Mouse (Mus musculus) heart, postnatal 10 days (tissue): ENCODE data around the gene Lgsn. TPM values are rescaled to one million over a fixed set of nuclear protein-coding genes. Genes with fewer than 3 reads are reported as not detected.

Experiments
- DNase-seq, 2 experiments: peaks; one replicate each; pipeline ENCODE4 v3.0.0; 2021
- intact Hi-C: fragments of 180-260 bp; cut with DNase I; formaldehyde crosslinking; loops from one replicate; pipeline ENCODE4 v1.15.1; 2025
- total RNA-seq, 2 experiments: library from RNA; stranded (reverse); gene quantifications; 2 replicates each; pipeline ENCODE4 v1.2.3; 2021

The Lgsn gene
- total RNA-seq, 2 experiments from 2014 or later: not detected

- peak; percentile 55 to 74 for DNase-seq
- intact Hi-C loops: loop anchor here (1.0 kb wide), 1 partner anchor 124 kb away; no protein-coding TSS in a partner anchor
Observed at GRCm38 (mm10) chr1:31210144-31210543, 33.9 kb downstream of the Lgsn start.

DNA sequence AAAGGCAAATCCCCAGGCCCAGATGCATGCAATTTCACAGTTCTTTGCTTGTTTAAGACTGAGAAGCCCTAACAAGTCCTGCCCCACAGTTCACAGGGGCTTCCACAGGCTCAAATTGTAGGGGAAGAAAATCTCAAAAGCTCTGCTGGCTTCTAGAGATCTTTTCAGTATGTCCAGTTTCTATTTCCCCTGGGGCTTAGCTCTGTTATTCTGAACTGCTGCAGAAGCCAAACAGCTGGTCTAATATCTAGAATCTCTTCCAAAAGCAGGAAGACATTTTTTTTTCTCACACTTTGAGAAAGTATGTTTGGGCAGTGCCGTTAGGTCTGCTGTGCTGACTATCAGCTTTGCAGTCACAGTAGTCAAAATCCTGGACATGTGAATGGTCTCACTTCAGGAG is 38.6 kb downstream of the Lgsn start:
- intact Hi-C loops: no loop called here
- DNase-seq: peak; percentile 12 to 26

GRCm38 (mm10) chr1:31220599-31221250 is 44.5 kb downstream of the Lgsn start:
- intact Hi-C loops: no loop called here

GRCm38 (mm10) chr1:31222564-31222963 is 46.4 kb downstream of the Lgsn start, which contains the start of the genes 4931428L18Rik and Pih1d3:
4931428L18Rik (minus strand) TSS chr1:31222684.
Pih1d3 (plus strand) TSS chr1:31222838.
- no peak for DNase-seq
- intact Hi-C loops: no loop called here

More at GRCm38 (mm10) chr1:31220599-31221250, 44.5 kb downstream of the Lgsn start:
- no peak for DNase-seq

DNA sequence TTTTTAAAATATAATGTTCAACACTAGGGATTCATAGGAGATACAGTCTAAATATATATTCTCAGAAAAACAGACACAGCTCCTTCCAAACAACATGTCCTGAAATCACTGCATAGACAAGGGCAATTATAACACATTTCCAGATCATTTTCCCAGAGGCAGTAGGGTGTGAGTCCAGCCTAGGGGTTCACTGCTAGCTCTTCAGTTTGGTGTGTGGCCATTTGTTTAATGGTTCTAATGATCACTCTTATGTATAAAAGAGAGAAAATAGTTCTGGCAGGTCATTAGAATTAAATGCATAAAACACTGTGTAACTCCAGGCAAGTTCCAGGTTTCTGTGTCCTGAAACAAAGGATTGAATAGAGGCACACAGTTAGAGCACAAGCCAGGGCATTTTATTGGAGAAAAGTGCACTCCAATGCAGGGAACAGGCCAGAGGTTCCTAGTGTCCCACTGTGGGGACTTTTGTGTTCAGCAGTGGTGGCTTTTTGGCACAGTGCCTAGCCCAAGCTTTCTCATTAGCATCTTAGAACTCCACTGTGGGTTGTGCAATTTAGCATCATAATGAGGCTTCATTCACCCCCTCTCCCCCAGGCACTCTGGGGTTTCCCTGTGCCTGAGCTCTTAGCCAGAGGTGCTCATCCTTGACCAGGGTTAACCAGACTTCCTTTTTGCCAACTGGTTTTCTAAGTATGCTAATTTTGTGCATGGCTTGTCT is 57.3 kb downstream of the Lgsn start:
- intact Hi-C loops: no loop called here

More for the DNA sequence above, 57.3 kb downstream of the Lgsn start:
- DNase-seq: no peak

Other genes with a start within 250 kb of the Lgsn start
- gene AC153137.1, start 198.4 kb upstream of the Lgsn start, total RNA-seq: not detected
- gene 4931428L18Rik, start 46.3 kb downstream of the Lgsn start, total RNA-seq: not detected
- not detected for gene Pih1d3, start 46.4 kb downstream of the Lgsn start, total RNA-seq